Mouse (Mus musculus) inflammation-experienced regulatory T-cells, adult 6 months (primary cell): ENCODE results near the gene Tbl2. TPM values are rescaled to one million over a fixed set of nuclear protein-coding genes. Genes with fewer than 3 reads are reported as not detected.

Experiments used
- ATAC-seq: one replicate; pipeline ENCODE4 v1.8.0; 2017
- polyA plus RNA-seq, 3 experiments: library from polyadenylated mRNA; unstranded; fragments of 100-300 nt; shearing (Covaris generic); gene quantifications; one replicate each; pipeline ENCODE4 v1.2.1; 2017

Gene Tbl2
- 1 to 10 TPM; 5.2 to 9.2 (median 5.8) TPM for polyA plus RNA-seq

DNA sequence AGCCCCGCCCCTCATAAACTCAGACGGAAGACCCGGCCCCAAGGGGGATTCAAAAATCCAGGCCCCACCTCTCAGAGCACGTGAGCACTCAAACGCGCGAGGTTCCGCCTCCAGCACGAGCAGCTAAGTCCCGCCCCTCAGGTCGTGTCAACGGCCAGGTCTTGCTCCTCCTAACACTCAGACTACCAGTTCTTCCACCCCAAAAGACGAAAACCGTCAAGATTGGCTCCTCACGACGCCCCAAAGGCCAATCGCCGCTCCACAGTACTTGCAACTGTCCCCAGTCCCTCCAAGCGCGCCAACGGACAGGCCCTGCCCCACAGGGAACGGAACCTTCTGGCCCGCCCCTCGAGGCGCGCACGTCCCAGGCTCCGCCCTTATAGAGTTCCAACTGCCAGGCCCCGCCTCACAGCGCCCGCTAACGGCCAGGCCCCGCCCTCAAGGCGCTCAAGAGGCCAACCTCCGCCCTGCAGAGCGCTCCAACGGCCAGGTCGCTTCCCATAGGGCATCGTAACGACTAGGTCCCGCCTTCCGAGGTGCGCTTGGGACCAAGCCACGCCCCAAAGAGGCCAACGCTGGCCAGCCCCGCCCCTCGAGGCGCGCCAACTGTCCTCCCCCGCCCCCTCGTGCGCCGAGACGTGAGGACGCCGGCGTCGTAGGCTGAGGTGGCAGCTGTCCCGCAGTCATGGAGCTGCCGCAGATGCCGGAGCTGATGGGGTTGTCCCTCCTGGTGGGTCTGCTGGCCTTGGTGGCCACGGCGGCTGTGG lies at the start of gene Tbl2:
Gene Tbl2 (plus strand): TSS at position 605 of the 767 bp plus-strand sequence.
- peak; percentile 90 for ATAC-seq

DNA sequence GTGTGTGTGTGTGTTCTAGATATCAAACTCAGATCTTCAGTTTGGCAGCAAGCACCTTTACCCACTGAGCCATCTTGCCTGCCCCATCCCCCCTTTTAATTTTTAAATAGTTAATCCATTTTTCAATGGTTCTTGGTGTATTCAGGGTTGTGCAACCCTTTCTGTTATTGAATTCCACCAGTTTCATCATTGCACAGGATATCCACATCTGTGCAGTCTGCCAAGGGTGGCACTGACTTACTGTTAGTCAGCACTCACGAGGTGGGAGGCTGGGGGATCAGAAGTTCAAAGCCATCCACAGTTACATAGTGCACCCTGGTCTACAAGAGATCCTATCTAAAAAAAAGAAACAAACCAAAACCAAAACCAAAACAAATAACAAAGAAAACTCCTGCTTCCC lies 48.5 kb upstream of the Tbl2 start:
- no peak for ATAC-seq

DNA sequence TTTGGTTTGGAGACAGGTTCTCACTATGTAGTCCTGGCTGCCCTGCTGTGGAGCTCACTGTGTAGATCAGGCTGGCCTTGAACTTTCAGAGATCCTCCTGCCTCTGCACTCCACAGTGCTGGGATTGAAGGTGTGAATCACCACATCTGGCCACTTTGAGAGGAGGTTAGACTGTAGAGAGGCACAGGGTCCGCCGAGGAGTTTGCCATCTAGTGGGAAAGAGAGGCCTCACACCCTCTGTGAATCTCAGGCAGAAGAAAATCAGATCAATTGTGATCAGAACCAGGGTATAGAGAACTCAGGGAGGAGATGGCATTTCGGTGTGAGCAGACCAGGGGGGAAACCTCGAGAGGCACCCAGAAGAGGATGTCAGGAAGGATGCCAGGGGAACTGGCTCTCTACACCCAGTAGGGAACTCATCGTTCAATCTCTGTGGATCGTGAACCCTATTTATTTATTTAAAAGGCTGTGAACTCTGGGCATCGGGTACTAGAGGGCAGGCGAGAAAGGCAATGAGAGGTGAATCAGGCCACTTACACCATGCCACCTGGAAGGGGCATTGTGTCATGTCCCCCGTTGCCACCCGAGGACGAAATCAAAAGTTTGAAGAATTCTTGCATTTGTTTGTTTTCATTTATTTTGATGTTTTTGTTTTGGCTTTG lies 45.3 kb upstream of the Tbl2 start:
- no peak for ATAC-seq

DNA sequence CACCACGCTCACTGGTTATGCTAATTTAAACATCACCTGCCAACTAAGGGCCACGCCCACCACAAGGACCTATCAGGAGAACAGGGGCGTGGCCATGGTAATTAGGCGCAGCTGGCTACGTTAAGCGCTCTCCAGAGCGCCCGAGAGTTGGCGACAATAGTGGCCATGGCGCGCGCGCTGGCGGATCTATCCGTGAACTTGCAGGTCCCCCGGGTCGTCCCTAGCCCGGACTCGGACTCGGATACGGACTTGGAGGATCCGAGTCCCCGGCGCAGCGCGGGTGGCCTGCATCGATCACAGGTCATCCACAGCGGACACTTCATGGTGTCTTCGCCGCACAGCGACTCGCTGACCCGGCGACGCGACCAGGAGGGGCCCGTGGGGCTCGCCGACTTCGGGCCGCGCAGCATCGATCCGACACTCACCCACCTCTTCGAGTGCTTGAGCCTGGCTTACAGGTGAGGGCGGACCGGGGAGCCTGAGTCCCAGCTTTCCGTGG lies 42.6 kb upstream of the Tbl2 start:
- ATAC-seq = peak; percentile 86

DNA sequence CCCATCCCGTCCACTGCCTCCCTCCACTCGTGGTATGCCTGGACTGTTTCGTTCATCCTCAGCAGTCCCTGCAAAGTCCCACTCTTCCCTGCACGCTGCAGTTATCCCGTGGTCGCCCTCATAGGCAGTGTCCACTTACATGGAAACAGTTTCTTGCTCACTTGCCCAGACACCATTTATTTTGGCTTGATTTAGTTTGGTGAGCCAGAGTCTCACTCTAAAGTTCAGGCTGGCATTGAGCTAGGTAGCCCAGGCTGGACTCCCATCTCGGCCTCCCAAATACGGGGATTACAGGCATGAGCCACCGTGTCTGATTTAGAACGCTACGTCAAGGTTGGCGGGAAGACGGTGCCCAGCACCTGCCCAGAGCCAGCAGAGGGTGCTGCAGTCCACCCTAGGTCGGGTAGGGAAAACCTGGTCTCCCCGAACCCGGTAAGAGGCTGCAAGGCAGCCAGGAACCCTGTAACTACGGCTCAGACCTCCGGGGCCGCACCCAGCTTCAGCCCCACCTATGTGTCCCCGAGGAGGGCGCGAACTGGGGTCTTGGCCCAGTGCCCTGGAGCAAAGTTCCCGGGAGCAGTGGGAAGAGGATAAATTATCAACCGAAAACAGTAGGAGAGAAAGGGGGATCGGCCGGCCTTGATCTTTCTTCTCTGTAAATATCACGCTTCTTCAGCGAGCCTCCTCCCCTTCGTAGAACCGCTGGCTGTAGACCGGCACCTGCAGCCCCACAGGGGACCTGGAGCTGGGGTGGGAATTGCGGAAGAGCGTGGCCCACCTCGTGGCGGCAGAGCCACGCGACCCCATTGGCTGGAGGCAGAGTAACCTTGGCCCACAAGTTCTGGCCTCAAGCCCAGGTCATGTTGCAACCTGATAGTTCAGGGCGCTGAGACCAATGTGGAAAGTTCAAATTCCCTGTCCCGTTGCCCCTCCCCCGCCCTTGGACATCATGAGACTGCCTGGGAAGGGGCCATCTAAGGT lies 41.6 kb upstream of the Tbl2 start:
- peak; percentile 61 for ATAC-seq

DNA sequence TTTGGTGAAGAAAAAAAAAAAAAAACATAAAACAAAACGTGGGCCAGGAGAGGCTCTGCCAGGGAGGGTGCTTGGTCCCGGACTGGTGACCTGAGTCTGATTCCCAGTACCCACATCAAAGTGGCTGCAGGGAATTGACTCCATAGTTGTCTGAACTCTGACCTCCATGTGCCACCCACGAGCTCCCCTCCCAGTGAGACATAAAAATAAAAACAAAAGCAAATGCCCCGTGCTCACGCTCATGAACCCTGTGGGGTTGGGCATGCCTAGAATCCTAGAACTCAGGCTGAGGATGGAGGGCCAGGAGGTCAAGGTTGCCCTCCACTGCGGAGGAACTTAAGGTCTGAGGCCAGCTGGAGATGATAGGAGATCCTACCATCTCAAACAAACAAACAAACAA lies 40.4 kb upstream of the Tbl2 start:
- no peak for ATAC-seq

DNA sequence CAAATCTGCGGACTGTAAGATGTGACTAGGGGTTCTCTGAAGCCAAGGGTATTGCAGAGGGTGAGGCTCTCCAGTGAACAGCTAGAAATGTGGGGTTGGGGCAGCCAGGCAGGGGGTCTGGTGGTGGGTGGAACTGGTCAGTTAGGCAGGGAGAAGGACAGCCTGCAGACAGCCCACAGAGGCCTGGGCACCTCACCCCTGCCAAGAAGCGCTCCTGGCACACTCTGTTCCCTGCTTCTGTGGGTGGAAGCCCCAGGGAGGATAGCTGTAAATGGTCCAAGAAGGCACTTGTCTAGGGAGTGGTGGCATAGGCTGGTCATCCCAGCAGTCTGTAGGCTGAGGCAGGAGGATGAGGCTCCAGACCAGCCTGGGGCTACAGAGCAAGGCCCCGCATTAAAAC lies 40.0 kb upstream of the Tbl2 start:
- ATAC-seq = no peak

DNA sequence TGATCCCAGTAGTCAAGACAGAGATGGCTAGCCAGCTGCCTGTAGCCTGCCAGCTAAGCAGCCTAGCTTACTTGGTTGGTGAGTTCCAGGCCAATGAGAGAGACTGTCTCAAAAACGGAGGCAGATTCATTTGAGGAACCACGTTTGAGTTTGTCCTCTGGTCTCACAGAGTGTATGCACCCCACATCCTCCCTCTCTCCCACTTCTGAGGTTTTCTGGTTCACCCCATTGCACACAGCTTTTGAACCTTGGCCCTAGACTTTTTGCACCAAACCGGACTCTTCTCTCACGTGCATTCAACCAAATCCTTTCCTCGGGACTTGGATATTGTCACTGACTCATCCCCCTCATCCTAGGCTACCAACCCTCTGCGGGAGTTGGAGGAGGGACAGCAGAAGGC lies 39.5 kb upstream of the Tbl2 start:
- no peak for ATAC-seq

DNA sequence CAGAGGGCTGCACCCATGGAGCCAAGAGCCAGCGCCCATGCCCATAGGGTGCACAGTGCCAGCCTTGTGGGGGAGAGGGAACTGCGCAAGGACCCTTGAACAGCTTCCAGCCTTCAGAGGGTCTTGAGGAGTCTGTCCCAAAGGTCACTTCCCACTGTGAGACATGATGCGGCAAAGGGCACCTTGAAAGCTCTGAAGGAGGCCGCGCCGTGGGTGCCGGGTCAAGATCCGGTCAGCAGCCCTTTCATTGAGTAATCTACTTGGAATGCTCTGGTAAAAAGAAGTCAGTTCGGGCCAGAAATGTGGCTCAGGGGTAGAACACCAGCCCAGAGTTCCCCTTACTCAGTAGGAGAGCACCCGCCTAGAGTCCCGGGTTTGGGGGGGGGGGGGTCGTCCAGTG lies 35.7 kb upstream of the Tbl2 start:
- no peak for ATAC-seq

DNA sequence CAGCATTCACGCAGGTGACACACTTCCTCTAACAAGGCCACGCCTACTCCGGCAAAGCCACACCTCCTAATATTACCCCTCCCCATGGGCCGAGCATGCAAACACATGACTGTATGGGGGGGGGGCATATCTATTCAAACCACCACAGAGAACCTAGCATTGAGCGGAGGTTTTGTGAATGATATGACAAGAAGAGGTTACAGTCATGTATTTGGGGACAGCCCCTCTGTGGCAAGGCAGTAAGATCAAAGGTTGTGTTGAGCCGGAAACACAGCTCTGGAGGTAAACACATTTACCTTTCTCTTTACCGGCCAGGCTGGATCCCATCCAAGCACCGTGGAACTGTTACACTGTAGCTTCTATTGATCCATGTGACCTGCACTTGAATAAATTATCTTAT lies 34.2 kb upstream of the Tbl2 start:
- peak; percentile 97 for ATAC-seq

DNA sequence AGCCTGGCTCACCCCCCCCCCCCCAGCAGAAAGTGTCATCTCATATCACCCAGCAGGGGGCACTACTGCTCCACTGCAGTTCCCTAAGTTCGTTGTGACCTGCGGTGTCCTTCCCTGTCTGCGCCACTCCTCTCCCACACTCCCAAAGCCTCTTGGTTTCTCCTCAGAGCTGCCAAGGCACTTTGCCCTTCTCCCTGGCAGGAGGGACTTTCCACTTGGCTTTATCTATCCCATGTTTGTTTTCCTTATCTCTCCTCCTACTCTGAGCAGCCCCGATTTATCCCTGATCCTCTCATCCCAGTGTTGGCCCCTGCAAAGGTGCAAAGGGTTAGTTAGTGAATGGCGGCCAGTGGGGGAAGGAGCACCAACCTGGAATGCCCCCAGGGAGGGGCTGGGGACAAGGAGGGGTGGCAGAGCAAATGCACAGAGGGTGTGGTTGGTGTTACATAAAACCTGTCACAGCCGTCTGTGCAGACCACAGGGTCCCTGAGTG lies 30.8 kb upstream of the Tbl2 start:
- ATAC-seq = no peak

DNA sequence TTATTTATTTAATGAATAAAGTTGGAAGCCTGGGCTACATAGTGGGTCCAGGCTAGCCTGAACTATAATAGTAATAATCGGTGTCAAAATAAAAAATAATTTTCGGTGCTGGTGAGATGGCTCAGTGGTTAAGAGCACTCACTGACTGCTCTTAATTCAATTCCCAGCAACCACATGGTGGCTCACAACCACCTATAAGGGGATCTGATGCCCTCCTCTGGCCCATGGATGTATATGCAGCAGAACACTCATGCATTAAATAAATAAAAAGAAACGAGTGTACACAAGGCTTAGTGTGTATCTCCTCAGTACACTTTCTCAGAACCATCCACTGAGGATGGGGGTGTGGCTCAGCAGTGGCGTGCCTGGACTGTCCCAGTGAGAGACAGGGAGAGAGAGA lies 28.7 kb upstream of the Tbl2 start:
- no peak for ATAC-seq

DNA sequence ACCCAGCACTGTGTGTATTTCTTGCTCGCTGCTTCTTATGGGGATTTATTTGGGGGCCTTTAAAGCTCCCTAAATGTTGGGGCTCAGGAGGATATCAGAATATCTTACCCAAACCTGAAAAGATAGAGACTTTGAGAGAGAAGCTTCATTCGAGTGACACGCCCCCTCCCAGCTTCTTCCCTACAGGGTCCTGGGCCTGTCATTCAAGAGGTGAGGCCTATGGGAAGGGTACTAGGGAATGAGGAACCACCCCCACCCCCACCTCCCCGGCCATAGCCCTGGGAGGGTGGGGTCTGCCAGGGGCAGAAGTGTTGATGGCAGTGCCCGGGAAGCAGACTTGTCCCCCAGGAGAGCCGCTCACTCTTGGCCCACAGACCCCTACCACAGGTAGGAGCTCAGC lies 23.3 kb upstream of the Tbl2 start:
- ATAC-seq = no peak

DNA sequence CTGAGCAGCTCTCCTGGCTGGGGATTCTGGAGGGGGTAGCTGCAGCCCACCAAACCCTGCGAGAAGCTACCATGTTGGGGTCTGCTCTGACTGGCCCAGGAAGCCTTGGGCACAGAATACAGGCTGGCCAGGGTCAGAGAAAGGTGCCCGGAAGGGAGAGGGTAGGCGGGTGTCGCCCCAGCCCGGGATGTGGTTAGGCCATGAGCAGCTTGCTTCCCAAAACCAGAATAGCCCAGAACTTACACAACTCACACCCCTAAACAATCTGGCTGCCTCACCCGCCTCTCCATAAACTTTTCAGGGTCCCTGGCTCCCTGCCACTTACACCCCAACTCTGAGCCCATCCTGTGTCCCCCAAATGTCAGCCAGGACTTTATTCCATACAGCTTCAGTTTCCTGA lies 21.8 kb upstream of the Tbl2 start:
- no peak for ATAC-seq

DNA sequence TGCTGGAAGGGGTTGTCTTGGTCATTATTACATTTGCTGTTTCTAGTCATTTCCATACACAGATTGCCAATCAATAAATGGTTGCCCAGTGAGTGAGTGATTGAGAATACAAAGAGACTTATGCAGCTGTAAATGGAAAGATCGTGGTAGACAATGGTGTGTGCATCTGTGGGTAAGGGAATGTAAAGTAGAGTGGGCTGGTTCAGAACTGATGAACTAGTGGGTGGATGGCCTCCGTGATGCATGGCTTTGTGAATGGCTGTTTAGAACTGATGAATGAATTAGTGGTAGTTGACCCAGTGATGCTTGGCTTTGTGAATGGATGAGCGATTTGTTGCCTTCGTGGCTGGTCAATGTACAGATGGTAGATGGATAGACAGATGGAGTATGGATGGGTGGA lies 19.7 kb upstream of the Tbl2 start:
- ATAC-seq = no peak

DNA sequence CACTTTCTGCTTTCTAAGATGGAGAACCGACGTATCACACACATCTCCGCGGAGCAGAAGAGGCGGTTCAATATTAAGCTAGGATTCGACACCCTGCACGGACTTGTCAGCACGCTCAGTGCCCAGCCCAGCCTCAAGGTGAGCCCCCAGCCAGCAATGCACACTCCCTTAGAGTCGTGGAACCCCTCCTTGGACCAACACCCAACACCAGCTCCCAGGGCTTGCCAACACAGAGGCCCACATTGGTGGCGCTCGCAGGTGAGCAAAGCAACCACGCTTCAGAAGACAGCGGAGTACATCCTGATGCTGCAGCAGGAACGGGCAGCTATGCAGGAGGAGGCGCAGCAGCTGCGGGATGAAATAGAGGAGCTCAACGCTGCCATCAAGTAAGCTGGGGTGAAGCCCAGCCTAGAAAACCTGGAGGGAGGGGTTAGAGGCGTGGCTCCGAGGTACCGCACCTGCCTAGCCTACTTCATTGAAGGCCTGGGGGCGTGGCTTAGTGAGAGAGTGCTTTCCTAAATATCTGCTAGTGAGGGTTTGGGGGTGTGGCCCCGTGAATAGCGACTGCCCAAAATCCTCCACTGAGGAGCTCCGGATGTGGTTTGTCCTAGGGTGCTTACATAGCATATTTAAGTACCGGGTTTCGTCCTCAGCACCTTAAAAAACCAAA lies 15.6 kb upstream of the Tbl2 start:
- ATAC-seq = peak; percentile 89

DNA sequence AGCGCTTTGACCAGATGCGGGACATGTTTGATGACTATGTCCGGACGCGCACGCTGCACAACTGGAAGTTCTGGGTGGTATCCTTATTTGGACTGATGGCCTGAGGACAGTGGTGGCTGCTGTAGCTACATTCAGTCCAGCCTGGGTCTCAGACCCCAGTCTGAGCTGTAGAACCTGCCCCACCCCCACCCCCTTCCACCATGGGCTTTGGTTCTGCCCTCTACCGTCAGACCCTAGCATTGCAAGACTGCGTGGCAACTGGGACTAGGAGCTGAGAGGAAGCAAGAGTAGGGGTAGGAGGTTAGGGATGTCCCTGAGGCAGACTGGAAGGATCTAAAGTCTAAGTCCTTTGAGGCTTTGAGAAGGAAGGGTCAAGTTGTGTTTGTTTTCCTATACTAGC lies 14.9 kb upstream of the Tbl2 start:
- peak; percentile 22 for ATAC-seq

DNA sequence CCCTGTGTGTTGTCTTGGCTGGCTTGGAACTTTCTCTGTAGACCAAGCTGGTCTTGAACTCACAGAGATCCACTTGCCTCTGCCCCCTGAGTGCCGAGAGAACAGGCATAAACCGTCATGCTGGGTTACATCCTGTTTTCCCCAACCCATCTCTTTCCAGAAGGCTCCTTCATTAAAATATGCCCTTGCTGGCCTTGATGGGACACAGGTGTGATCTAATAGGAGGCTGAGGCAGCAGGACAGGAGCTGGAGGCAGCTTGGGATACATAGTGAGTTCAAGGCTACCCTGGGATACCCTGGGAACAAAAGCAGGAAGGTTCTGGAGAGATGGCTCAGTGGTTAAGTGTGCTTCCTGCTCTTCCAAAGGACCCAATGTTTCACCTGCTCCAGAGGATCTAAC lies 9.6 kb upstream of the Tbl2 start:
- ATAC-seq = no peak

DNA sequence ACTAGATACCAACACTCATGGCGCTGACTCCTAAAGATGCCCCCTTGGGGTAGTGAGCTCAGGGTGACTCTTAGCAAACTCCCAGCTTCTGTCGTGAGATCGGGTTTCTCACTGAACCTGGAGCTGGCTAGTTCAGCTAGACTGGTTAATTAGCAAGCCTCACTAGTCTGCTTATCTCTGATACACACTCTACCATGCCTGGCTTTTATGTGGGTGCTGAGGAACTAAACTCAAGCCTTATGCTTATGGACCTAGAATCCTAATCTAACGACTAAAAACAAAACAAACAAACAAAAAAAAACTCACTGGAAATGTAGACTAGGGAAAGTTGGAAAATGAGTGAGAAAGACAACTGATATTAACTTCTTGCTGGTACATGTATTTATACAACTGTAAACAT lies 5.0 kb upstream of the Tbl2 start:
- no peak for ATAC-seq

DNA sequence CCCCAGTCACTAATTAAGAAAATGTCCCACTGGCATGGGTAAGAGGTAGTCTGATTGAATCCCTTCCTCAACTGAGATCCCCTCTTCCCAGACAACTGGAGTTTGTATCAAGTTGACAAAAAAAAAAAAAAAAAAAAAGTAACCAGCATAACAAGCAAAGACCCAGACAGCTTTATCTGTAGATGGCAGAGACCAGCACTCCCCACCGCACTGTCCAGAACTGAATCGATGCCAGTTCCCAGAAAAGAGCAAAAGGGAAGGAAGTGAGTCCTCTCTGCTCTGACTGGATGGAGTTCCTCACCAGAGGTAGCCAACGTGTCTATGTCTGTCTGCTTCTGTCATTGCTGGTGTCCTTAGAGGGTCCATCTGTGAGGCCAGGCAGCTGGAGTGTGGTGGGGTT lies 3.9 kb upstream of the Tbl2 start:
- ATAC-seq = no peak

DNA sequence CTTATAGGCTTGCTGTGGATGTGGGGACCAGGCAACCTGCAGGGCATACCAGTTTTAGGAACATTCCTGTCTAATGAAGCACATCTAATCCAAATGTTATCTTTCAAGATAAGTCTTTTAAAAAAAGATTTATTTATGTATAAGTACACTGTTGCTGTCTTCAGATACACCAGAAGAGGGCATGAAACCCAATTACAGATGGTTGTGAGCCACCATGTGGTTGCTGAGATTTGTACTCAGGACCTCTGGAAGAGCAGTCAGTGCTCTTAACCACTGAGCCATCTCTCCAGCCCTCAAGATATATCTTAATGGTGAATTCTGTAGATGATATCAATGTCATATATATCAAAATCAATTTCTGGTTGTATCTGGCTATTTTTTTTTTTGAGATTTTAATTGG lies 3.5 kb upstream of the Tbl2 start:
- ATAC-seq = no peak

DNA sequence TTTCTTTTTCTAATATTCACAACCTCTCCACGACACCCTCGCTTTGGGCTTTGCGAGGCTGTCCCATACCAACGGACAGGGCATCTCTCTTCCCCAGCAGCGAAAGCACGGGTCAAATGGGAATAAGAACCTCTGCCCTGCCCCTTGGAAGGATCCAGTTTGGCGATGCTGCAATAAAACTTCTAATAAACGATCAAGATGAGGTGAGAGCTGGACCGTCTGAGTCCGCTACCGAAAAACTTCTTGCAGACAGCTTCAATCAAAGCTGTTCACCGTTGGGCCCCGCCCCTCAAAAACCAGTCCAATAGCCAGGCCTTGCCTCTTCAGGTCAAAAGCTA lies 773 bp upstream of the Tbl2 start:
- no peak for ATAC-seq

DNA sequence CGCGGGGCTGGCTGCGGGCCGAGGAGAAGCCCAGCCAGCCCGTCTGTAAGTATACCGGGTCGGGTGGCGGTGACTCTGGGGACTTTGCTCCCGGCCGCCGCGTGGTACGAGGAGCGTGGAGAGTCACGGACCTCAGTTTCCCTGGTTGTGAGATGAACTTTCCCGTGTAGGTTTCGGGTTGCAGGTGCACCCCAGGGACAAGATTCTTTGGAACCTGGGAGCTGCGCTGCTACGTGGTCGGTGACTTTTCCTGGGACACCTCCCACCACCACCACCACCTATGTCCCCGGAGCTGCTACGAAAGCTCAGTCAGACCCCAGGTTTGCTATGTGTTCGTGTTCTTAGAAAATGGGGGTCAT lies 342 bp downstream of the Tbl2 start:
- no peak for ATAC-seq
